Mouse (Mus musculus) thymus, adult 2 months (tissue): ENCODE data around the gene Dnase1l1. TPM values are rescaled to one million over a fixed set of nuclear protein-coding genes. Genes with fewer than 3 reads are reported as not detected.

Source experiments
- DNase-seq: peaks from one replicate; pipeline ENCODE4 v3.0.0; 2021
- H3K27ac ChIP-seq: fragments of 200-500 bp; 2 replicates; pipeline ENCODE4 v1.5.1; 2012; ENCODE audit warnings: low read length, control low read depth; ENCODE audit not compliant: control insufficient read depth, insufficient read depth
- H3K27me3 ChIP-seq: fragments of 200-500 bp; 2 replicates; pipeline ENCODE4 v1.6.1; 2012; ENCODE audit warnings: mild to moderate bottlenecking, low read length, moderate library complexity, mixed read lengths; ENCODE audit not compliant: control insufficient read depth, insufficient read depth
- H3K36me3 ChIP-seq: fragments of 200-500 bp; 2 replicates; pipeline ENCODE4 v1.6.1; 2012; ENCODE audit warnings: mild to moderate bottlenecking, low read length, moderate library complexity; ENCODE audit not compliant: control insufficient read depth, insufficient read depth
- H3K4me1 ChIP-seq: fragments of 200-500 bp; replicated peaks from 2 replicates; pipeline ENCODE4 v1.6.1; 2012; ENCODE audit warnings: low read length; ENCODE audit not compliant: control insufficient read depth, insufficient read depth
- H3K4me3 ChIP-seq: fragments of 200-500 bp; 2 replicates; pipeline ENCODE4 v1.5.1; 2012; ENCODE audit warnings: mild to moderate bottlenecking, low read length, control low read depth, moderate library complexity; ENCODE audit not compliant: control insufficient read depth, insufficient read depth
- CTCF ChIP-seq: fragments of 200-500 bp; IDR thresholded peaks from 2 replicates; pipeline ENCODE4 v1.5.1; 2012; ENCODE audit warnings: mild to moderate bottlenecking, control low read depth, low read length, moderate library complexity, borderline replicate concordance; ENCODE audit not compliant: control insufficient read depth, poor library complexity, insufficient read depth; ENCODE audit errors: extremely low read depth
- POLR2A ChIP-seq: fragments of 200-500 bp; IDR thresholded peaks from 2 replicates; pipeline ENCODE4 v1.6.1; 2012; ENCODE audit warnings: mild to moderate bottlenecking, low read length, control low read depth, moderate library complexity; ENCODE audit not compliant: control insufficient read depth, poor library complexity, insufficient read depth; ENCODE audit errors: extremely low read depth
- WGBS: fragments of 180-500 bp; shearing (Covaris S2); methylation state at CpG from one replicate; pipeline ENCODE4 v1.1.7; 2018; 5-methylcytosine and 5-hydroxymethylcytosine counted together
- polyA plus RNA-seq: library from polyadenylated mRNA; depleted of rRNA; stranded (reverse); fragments of >200 nt; gene quantifications from 2 replicates; pipeline ENCODE4 v1.2.3, GENCODE M21; 2012; rRNA removed

Gene Dnase1l1
- polyA plus RNA-seq, 1 experiment = 15.0 TPM

- H3K27ac ChIP-seq = peak overlapping the region; percentile 95
- H3K27me3 ChIP-seq = no peaks in the 10 kb centered on the region
- DNase-seq = no peak
- peaks cover 46% of the 10 kb centered on the region for H3K36me3 ChIP-seq
- peaks cover 17% of the 10 kb centered on the region for H3K4me1 ChIP-seq
- no peak for TF ChIP-seq CTCF
- TF ChIP-seq POLR2A = no peak
- H3K4me3 ChIP-seq = peak overlapping the region; percentile 1; the same call in 1 of the 2 replicates
- 20% methylated on average over 2 of the region's 2 CpGs for WGBS
Measured at GRCm38 (mm10) chrX:74243396-74243795, 38.7 kb downstream of the Dnase1l1 start.

- TF ChIP-seq CTCF (no peak), POLR2A (no peak)
- H3K27ac ChIP-seq = no peak overlapping the region
- no peaks in the 10 kb centered on the region for H3K27me3 ChIP-seq
- WGBS = 96% methylated on average over 4 of the region's 4 CpGs
- peaks cover 13% of the 10 kb centered on the region for H3K4me1 ChIP-seq
- no peak overlapping the region for H3K4me3 ChIP-seq
- no peak for DNase-seq
- H3K36me3 ChIP-seq = peaks cover 71% of the 10 kb centered on the region
Measured at GRCm38 (mm10) chrX:74240332-74240731, 41.8 kb downstream of the Dnase1l1 start.

- H3K27me3 ChIP-seq = no peaks in the 10 kb centered on the region
- H3K4me3 ChIP-seq = no peak overlapping the region
- no peak for TF ChIP-seq CTCF
- no peak for TF ChIP-seq POLR2A
- DNase-seq = no peak
- WGBS = 92% methylated on average over 5 of the region's 5 CpGs
- peaks cover 85% of the 10 kb centered on the region for H3K36me3 ChIP-seq
- no peaks in the 10 kb centered on the region for H3K4me1 ChIP-seq
- H3K27ac ChIP-seq = no peak overlapping the region
Measured at GRCm38 (mm10) chrX:74233196-74233595, 48.9 kb downstream of the Dnase1l1 start.

GRCm38 (mm10) chrX:74230038-74230437 lies 52.1 kb downstream of the Dnase1l1 start:
- no peaks in the 10 kb centered on the region for H3K4me1 ChIP-seq
- H3K36me3 ChIP-seq = peaks cover 87% of the 10 kb centered on the region
- no peak overlapping the region for H3K4me3 ChIP-seq
- TF ChIP-seq CTCF = no peak
- TF ChIP-seq POLR2A = no peak
- H3K27me3 ChIP-seq = no peaks in the 10 kb centered on the region
- no peak overlapping the region for H3K27ac ChIP-seq
- no peak for DNase-seq
- 100% methylated on average over 1 of the region's 1 CpGs for WGBS

Other genes with a start within 250 kb of the Dnase1l1 start
- not detected in 2 replicates for gene Opn1mw, start 154.9 kb downstream of the Dnase1l1 start, polyA plus RNA-seq
- gene Mecp2, start 147.0 kb downstream of the Dnase1l1 start, polyA plus RNA-seq = 13.7 and 14.1 TPM in 2 replicates
- 0.07 TPM in 1 of 2 replicates, not detected in the other for gene Tex28, start 114.5 kb downstream of the Dnase1l1 start, polyA plus RNA-seq
- gene Tktl1, start 105.1 kb downstream of the Dnase1l1 start, polyA plus RNA-seq = 0.12 TPM in 1 of 2 replicates, not detected in the other
- gene Flna, start 32.5 kb downstream of the Dnase1l1 start, polyA plus RNA-seq = 476 and 498 TPM in 2 replicates
- 97.7 and 111 TPM in 2 replicates for gene Emd, start 27.6 kb downstream of the Dnase1l1 start, polyA plus RNA-seq
- gene Rpl10, start 11.5 kb downstream of the Dnase1l1 start, polyA plus RNA-seq = 1,443 and 1,552 TPM in 2 replicates
- 94.6 and 111 TPM in 2 replicates for gene Taz, start 425 bp downstream of the Dnase1l1 start, polyA plus RNA-seq
- gene Atp6ap1, start 14.8 kb upstream of the Dnase1l1 start, polyA plus RNA-seq = 289 and 373 TPM in 2 replicates
- 370 and 445 TPM in 2 replicates for gene Gdi1, start 22.7 kb upstream of the Dnase1l1 start, polyA plus RNA-seq
- gene Fam50a, start 30.7 kb upstream of the Dnase1l1 start, polyA plus RNA-seq = 13.6 and 16.4 TPM in 2 replicates
- 15.4 and 17.6 TPM in 2 replicates for gene Plxna3, start 46.7 kb upstream of the Dnase1l1 start, polyA plus RNA-seq
- 56.5 and 63.6 TPM in 2 replicates for gene Lage3, start 71.3 kb upstream of the Dnase1l1 start, polyA plus RNA-seq
- gene Ubl4a, start 90.9 kb upstream of the Dnase1l1 start, polyA plus RNA-seq = 52.7 and 53.8 TPM in 2 replicates
- gene Slc10a3, start 91.0 kb upstream of the Dnase1l1 start, polyA plus RNA-seq = 27.8 and 29.1 TPM in 2 replicates
- 45.1 and 46.0 TPM in 2 replicates for gene Fam3a, start 110.9 kb upstream of the Dnase1l1 start, polyA plus RNA-seq
- gene Ikbkg, start 111.0 kb upstream of the Dnase1l1 start, polyA plus RNA-seq = 20.4 and 22.5 TPM in 2 replicates
- gene G6pdx, start 146.9 kb upstream of the Dnase1l1 start, polyA plus RNA-seq = 36.0 and 40.2 TPM in 2 replicates
- not detected in 2 replicates for gene Gm6880, start 199.1 kb upstream of the Dnase1l1 start, polyA plus RNA-seq